Mouse (Mus musculus): ENCODE results near the gene Prdm11.

DNA sequence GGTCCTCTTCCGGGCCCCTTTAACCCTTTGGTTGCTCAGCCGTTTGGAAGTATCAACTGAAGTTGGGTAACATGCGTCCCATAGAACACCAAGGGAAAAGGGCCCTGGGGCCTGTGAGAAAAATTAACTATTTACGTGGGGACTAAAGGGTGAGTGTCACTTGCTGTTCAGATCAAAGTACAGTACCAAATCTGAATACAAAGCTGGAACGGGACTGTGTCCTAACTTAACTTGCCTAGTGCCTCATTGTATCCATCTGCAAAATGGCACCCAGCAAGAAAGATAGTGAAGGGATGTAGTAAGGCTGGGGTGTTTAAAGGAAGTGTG lies 505 bp upstream of the Prdm11 start:
- TF ChIP-seq CTCF (conservative IDR thresholded peaks at IDR 0.05 in 1 of 2, IDR thresholded peaks at IDR 0.05 in 1 of 2; ENCODE audit: low read depth in 2 of 2, low read length in 2 of 2) (no peak), JUND (conservative IDR thresholded peaks at IDR 0.05; ENCODE audit: low read depth, low read length) (no peak), MAFK (IDR thresholded peaks at IDR 0.05; ENCODE audit: insufficient replicate concordance, low read length) (no peak), TCF12 (IDR thresholded peaks at IDR 0.05; ENCODE audit: low read depth, low read length) (no peak), SIN3A (IDR thresholded peaks at IDR 0.05; ENCODE audit: low read length) (no peak), POLR2A (IDR thresholded peaks at IDR 0.05; ENCODE audit: low read depth, low read length) (no peak), EP300 (IDR thresholded peaks at IDR 0.05; ENCODE audit: low read length) (no peak), MAX (IDR thresholded peaks at IDR 0.05; ENCODE audit: low read length) (no peak), E2F4 (IDR thresholded peaks at IDR 0.05; ENCODE audit: insufficient replicate concordance, low read depth, low read length) (no peak)

Measured in CH12.LX (cell line).